Mouse (Mus musculus) regulatory T cell (primary cell): Measurements from ENCODE around the gene Slc1a4.

Experiments
- in situ Hi-C: fragments of 300-600 bp; cut with MboI, MseI; formaldehyde crosslinking; loops from one replicate; pipeline ENCODE4 v1.15.1; 2025; ENCODE audit warnings: high pct_unique_total_duplicates

The Slc1a4 gene

GRCm38 (mm10) chr11:20332561-20333514 lies at the start of gene Slc1a4:
Gene Slc1a4, minus strand, starts transcription at chr11:20332713.
- in situ Hi-C loops, result no loop called here

GRCm38 (mm10) chr11:20380106-20380505 lies 47.6 kb upstream of the Slc1a4 start:
- in situ Hi-C loops, result no loop called here

GRCm38 (mm10) chr11:20376642-20377041 lies 44.1 kb upstream of the Slc1a4 start:
- in situ Hi-C loops, result no loop called here

- in situ Hi-C loops, result no loop called here
These were observed 40.2 kb upstream of the Slc1a4 start for GRCm38 (mm10) chr11:20372616-20373211.

GRCm38 (mm10) chr11:20370486-20370885 lies 38.0 kb upstream of the Slc1a4 start:
- in situ Hi-C loops, result no loop called here

- in situ Hi-C loops, result loop anchor here (5.0 kb wide), 1 partner anchor 51 kb away; no protein-coding TSS in a partner anchor
These were observed 33.9 kb upstream of the Slc1a4 start for GRCm38 (mm10) chr11:20366456-20366855.

- in situ Hi-C loops, result no loop called here
These were observed 28.8 kb upstream of the Slc1a4 start for GRCm38 (mm10) chr11:20361354-20361753.

- in situ Hi-C loops, result no loop called here
These were observed 25.4 kb upstream of the Slc1a4 start for GRCm38 (mm10) chr11:20357684-20358447.

- in situ Hi-C loops, result no loop called here
These were observed 16.0 kb upstream of the Slc1a4 start for GRCm38 (mm10) chr11:20348466-20348865.

GRCm38 (mm10) chr11:20347548-20347947 lies 15.0 kb upstream of the Slc1a4 start:
- in situ Hi-C loops, result no loop called here

- in situ Hi-C loops, result no loop called here
These were observed 13.9 kb upstream of the Slc1a4 start for GRCm38 (mm10) chr11:20346369-20346768.

GRCm38 (mm10) chr11:20343952-20344351 lies 11.4 kb upstream of the Slc1a4 start:
- in situ Hi-C loops, result no loop called here

- in situ Hi-C loops, result no loop called here
These were observed 9.1 kb upstream of the Slc1a4 start for GRCm38 (mm10) chr11:20341598-20341997.

- in situ Hi-C loops, result no loop called here
These were observed 6.2 kb upstream of the Slc1a4 start for GRCm38 (mm10) chr11:20338703-20339102.

- in situ Hi-C loops, result no loop called here
These were observed 1.8 kb upstream of the Slc1a4 start for GRCm38 (mm10) chr11:20334301-20334700.

- in situ Hi-C loops, result no loop called here
These were observed 599 bp downstream of the Slc1a4 start for GRCm38 (mm10) chr11:20331690-20332537.

GRCm38 (mm10) chr11:20331027-20331689 lies 1.4 kb downstream of the Slc1a4 start:
- in situ Hi-C loops, result no loop called here

GRCm38 (mm10) chr11:20329711-20330110 lies 2.8 kb downstream of the Slc1a4 start:
- in situ Hi-C loops, result no loop called here

- in situ Hi-C loops, result no loop called here
These were observed 3.7 kb downstream of the Slc1a4 start for GRCm38 (mm10) chr11:20328771-20329170.

- in situ Hi-C loops, result no loop called here
These were observed 6.1 kb downstream of the Slc1a4 start for GRCm38 (mm10) chr11:20326328-20326995.
